Mouse (Mus musculus): ENCODE data around the gene Ppp1r27. TPM values are rescaled to one million over a fixed set of nuclear protein-coding genes. Genes with fewer than 3 reads are reported as not detected.
A peak's percentile ranks its signal among the peaks of the same experiment; 100 is the strongest.

The Ppp1r27 gene
- total and polyA plus RNA-seq, 2 experiments from 2014 or later = not detected

DNA sequence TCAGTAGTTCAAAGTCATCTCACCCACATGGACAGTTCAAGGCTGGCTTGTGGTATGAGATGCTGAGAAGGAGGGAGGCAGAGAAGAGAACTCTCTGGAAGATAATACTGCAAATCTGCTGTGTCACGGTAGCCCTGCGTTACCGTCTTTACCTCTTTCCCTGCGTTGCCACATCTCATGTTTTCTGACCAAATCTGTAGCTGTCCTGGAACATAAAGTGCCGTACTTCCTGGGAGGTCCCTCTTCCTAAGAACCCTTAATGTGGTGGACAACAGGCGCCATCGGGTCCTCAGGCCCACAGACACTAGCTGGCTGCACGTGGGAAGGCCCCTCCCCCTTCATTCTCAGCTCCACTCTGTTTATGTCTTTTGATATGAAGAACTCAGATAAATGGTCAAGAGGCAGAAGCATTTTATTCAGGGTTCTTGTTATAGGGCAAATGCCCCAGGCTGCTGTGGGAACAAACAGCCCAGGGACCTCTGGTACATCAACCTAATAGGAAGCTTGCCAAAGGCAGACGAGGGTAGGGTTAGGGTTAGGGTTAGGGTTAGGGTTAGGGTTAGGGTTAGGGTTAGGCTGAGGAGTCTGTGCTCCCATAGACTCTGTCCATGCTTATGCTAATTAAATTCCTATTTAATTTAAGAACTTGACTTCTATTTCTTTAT, 23.1 kb downstream of the Ppp1r27 start:
- 0 out of 2 replicates have a peak, but pooled peaks cover 10% of the 10 kb centered on the region for H3K4me1 ChIP-seq (ENCODE audit: insufficient read depth, low read length)
- H3K36me3 ChIP-seq (ENCODE audit: insufficient read depth, low read length) = no peaks in the 10 kb centered on the region
- no peak overlapping the region for H3K4me3 ChIP-seq (ENCODE audit: low read length)
- no peaks in the 10 kb centered on the region for H3K9me3 ChIP-seq (ENCODE audit: low read length)
- TF ChIP-seq CTCF (IDR thresholded peaks at IDR 0.05; ENCODE audit: low read depth) = no peak
- no peak for DNase-seq (ENCODE audit: low spot score)
- no peak overlapping the region for H3K4me2 ChIP-seq (ENCODE audit: low read depth, low read length)
- H3K27me3 ChIP-seq (ENCODE audit: insufficient read depth, low read length) = peaks cover 48% of the 10 kb centered on the region
- no peak overlapping the region for H3K27ac ChIP-seq
- no peak for ATAC-seq
- H3K9ac ChIP-seq (replicated peaks; ENCODE audit: low read length) = no peak overlapping the region
- WGBS = 79% methylated on average over 9 of the region's 9 CpGs

DNA sequence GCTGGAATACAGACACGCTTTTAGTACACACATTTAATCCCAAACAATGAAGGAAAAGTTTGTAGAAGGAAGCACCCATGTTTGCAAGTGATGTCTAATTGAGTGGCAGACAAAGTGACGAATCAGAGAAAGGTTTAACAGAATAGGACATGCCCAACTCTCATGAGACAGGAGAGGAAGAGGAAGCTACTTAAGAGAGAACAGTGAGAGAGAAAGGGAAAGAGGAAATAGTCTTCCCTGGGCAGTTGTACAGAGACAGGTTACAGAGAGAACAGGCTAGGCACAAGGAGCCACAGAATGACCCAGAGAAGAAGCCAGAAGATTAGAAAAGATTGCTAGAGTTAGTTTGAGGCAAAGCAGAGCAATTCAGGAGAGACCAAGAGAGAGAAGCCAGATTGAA, 25.0 kb downstream of the Ppp1r27 start:
- H3K27me3 ChIP-seq (ENCODE audit: insufficient read depth, low read length) = peaks cover 32% of the 10 kb centered on the region
- no peak overlapping the region for H3K4me2 ChIP-seq (ENCODE audit: low read depth, low read length)
- WGBS = 82% methylated on average over 2 of the region's 2 CpGs
- ATAC-seq (no peak), DNase-seq (ENCODE audit: low spot score) (no peak)
- H3K4me1 ChIP-seq (ENCODE audit: insufficient read depth, low read length) = 0 out of 2 replicates have a peak, but pooled peaks cover 3% of the 10 kb centered on the region
- TF ChIP-seq CTCF (IDR thresholded peaks at IDR 0.05; ENCODE audit: low read depth) = no peak
- H3K9me3 ChIP-seq (ENCODE audit: low read length) = no peaks in the 10 kb centered on the region
- no peak overlapping the region for H3K9ac ChIP-seq (replicated peaks; ENCODE audit: low read length)
- H3K4me3 ChIP-seq (ENCODE audit: low read length) = no peak overlapping the region
- no peaks in the 10 kb centered on the region for H3K36me3 ChIP-seq (ENCODE audit: insufficient read depth, low read length)
- no peak overlapping the region for H3K27ac ChIP-seq

DNA sequence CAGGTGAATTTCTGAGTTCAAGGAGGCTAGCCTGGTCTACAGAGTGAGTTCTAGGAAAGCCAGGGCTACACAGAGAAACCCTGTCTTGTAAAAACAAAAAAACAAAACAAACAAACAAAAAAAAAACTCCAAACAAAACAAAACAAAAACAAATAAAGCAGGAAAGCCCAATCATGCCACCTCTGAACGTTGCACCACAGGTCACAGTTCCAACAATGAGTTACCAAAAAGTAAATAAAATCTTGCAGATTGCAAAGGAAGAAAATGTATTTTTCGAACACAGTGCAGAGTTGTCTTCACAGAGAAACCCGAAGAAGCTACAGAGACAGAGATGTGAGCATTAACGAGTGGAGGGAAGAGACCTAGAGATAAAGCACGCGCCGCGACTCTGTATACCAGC, 28.4 kb downstream of the Ppp1r27 start:
- no peak for TF ChIP-seq CTCF (IDR thresholded peaks at IDR 0.05; ENCODE audit: low read depth)
- Histone ChIP-seq H3K4me3 (ENCODE audit: low read length) (no peak overlapping the region), H3K27ac (no peak overlapping the region), H3K36me3 (ENCODE audit: insufficient read depth, low read length) (no peaks in the 10 kb centered on the region), H3K4me2 (ENCODE audit: low read depth, low read length) (no peak overlapping the region), H3K4me1 (ENCODE audit: insufficient read depth, low read length) (no peaks in the 10 kb centered on the region), H3K27me3 (ENCODE audit: insufficient read depth, low read length) (0 out of 2 replicates have a peak, but pooled peaks cover 3% of the 10 kb centered on the region), H3K9me3 (ENCODE audit: low read length) (no peaks in the 10 kb centered on the region), H3K9ac (replicated peaks; ENCODE audit: low read length) (no peak overlapping the region)
- ATAC-seq = no peak
- DNase-seq (ENCODE audit: low spot score) = no peak
- WGBS = 88% methylated on average over 8 of the region's 8 CpGs

- H3K4me3 ChIP-seq (ENCODE audit: low read length) = no peak overlapping the region
- no peaks in the 10 kb centered on the region for H3K4me1 ChIP-seq (ENCODE audit: insufficient read depth, low read length)
- peak; percentile 61 for DNase-seq (ENCODE audit: low spot score)
- no peak overlapping the region for H3K27ac ChIP-seq
- 60% methylated on average over 5 of the region's 5 CpGs for WGBS
- H3K4me2 ChIP-seq (ENCODE audit: low read depth, low read length) = no peak overlapping the region
- H3K9me3 ChIP-seq (ENCODE audit: low read length) = no peaks in the 10 kb centered on the region
- H3K36me3 ChIP-seq (ENCODE audit: insufficient read depth, low read length) = no peaks in the 10 kb centered on the region
- no peak for TF ChIP-seq CTCF (IDR thresholded peaks at IDR 0.05; ENCODE audit: low read depth)
- no peak overlapping the region for H3K9ac ChIP-seq (replicated peaks; ENCODE audit: low read length)
- peak; percentile 51; the same call in 1 of the 2 replicates for ATAC-seq
- H3K27me3 ChIP-seq (ENCODE audit: insufficient read depth, low read length) = no peaks in the 10 kb centered on the region
Measured at GRCm38 (mm10) chr11:120520967-120521540, 29.9 kb downstream of the Ppp1r27 start.

- Histone ChIP-seq H3K4me3 (ENCODE audit: low read length) (no peak overlapping the region), H3K27me3 (ENCODE audit: insufficient read depth, low read length) (no peaks in the 10 kb centered on the region), H3K36me3 (ENCODE audit: insufficient read depth, low read length) (no peaks in the 10 kb centered on the region), H3K4me2 (ENCODE audit: low read depth, low read length) (no peak overlapping the region), H3K27ac (no peak overlapping the region), H3K4me1 (ENCODE audit: insufficient read depth, low read length) (no peaks in the 10 kb centered on the region), H3K9me3 (ENCODE audit: low read length) (no peaks in the 10 kb centered on the region), H3K9ac (replicated peaks; ENCODE audit: low read length) (no peak overlapping the region)
- 77% methylated on average over 9 of the region's 9 CpGs for WGBS
- no peak for ATAC-seq
- DNase-seq (ENCODE audit: low spot score) = no peak
- TF ChIP-seq CTCF (IDR thresholded peaks at IDR 0.05; ENCODE audit: low read depth) = no peak
Measured at GRCm38 (mm10) chr11:120520498-120520897, 30.4 kb downstream of the Ppp1r27 start.

DNA sequence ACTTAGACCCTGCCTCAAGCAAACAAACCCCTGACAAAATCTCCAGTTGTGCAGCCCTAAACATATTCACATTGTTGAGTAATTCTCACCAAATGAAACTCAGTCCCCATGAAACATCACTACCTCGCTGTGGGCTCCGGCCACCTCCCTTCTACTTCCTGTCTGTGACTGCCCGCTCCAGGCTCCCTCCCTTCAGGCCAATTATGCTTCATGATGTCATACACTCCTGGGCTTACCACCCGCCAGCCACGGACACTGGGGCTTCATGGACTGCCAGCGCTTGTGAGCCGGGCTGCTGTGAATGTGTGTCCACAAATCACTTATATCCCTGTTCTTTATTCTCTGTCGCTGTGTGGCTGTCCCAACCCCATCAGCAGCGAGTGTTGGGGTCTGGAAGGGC, 31.2 kb downstream of the Ppp1r27 start:
- Histone ChIP-seq H3K27ac (no peak overlapping the region), H3K36me3 (ENCODE audit: insufficient read depth, low read length) (no peaks in the 10 kb centered on the region), H3K9me3 (ENCODE audit: low read length) (no peaks in the 10 kb centered on the region), H3K27me3 (ENCODE audit: insufficient read depth, low read length) (no peaks in the 10 kb centered on the region), H3K4me1 (ENCODE audit: insufficient read depth, low read length) (no peaks in the 10 kb centered on the region), H3K4me2 (ENCODE audit: low read depth, low read length) (no peak overlapping the region), H3K9ac (replicated peaks; ENCODE audit: low read length) (no peak overlapping the region), H3K4me3 (ENCODE audit: low read length) (no peak overlapping the region)
- WGBS = 53% methylated on average over 9 of the region's 9 CpGs
- DNase-seq (ENCODE audit: low spot score) (no peak), ATAC-seq (no peak)
- no peak for TF ChIP-seq CTCF (IDR thresholded peaks at IDR 0.05; ENCODE audit: low read depth)

- Histone ChIP-seq H3K27me3 (ENCODE audit: insufficient read depth, low read length) (no peaks in the 10 kb centered on the region), H3K4me3 (ENCODE audit: low read length) (no peak overlapping the region), H3K4me1 (ENCODE audit: insufficient read depth, low read length) (no peaks in the 10 kb centered on the region), H3K4me2 (ENCODE audit: low read depth, low read length) (no peak overlapping the region), H3K9me3 (ENCODE audit: low read length) (no peaks in the 10 kb centered on the region), H3K27ac (no peak overlapping the region), H3K36me3 (ENCODE audit: insufficient read depth, low read length) (no peaks in the 10 kb centered on the region), H3K9ac (replicated peaks; ENCODE audit: low read length) (no peak overlapping the region)
- whole genome bisulfite sequencing = 70% methylated on average over 6 of the region's 6 CpGs
- DNase-seq (ENCODE audit: low spot score) = no peak
- no peak for TF ChIP-seq CTCF (IDR thresholded peaks at IDR 0.05; ENCODE audit: low read depth)
- ATAC-seq = no peak
Measured at GRCm38 (mm10) chr11:120518558-120518957, 32.4 kb downstream of the Ppp1r27 start.

Data from hindbrain, postnatal 0 days (tissue).